Mouse (Mus musculus) megakaryocyte-erythroid progenitor cell, adult 5-6 weeks (primary cell): ENCODE results near the gene Taar8b. TPM values are rescaled to one million over a fixed set of nuclear protein-coding genes. Genes with fewer than 3 reads are reported as not detected.
"Not testable (repeated sequence)": the region's sequence is repeated elsewhere in the genome, so short reads cannot be mapped to it uniquely, and the experiment has no call there.

Experiments
- ATAC-seq: replicated peaks from 2 replicates; pipeline ENCODE4 v1.8.0; 2016; ENCODE audit warnings: mild to moderate bottlenecking, inconsistent platforms; ENCODE audit not compliant: severe bottlenecking, poor library complexity, low FRiP score, low TSS enrichment
- total RNA-seq, 2 experiments: library from RNA; stranded (forward) in 1 of 2; stranded (reverse) in 1 of 2; fragments of 200-1000, 215-1000 nt in 1 of 2; fragments of >200 nt in 1 of 2; fragmentation: Nextera tagmentation in 1 of 2; gene quantifications; 2 replicates each; pipeline ENCODE4 v1.2.3; 2014 to 2017

The Taar8b gene
- total RNA-seq (2014; fragmentation: Nextera tagmentation), result not detected in 2 replicates
- not detected in 2 replicates for total RNA-seq (2017)

GRCm38 (mm10) chr10:24092194-24092593 lies at the start of gene Taar8b:
TSS of gene Taar8b (minus strand) at chr10:24092294.
- ATAC-seq, result no peak

GRCm38 (mm10) chr10:24138623-24139261 lies 46.6 kb upstream of the Taar8b start:
- ATAC-seq, result no peak

- ATAC-seq, result peak; percentile 85
Measured at GRCm38 (mm10) chr10:24134071-24134645, 42.1 kb upstream of the Taar8b start.

DNA sequence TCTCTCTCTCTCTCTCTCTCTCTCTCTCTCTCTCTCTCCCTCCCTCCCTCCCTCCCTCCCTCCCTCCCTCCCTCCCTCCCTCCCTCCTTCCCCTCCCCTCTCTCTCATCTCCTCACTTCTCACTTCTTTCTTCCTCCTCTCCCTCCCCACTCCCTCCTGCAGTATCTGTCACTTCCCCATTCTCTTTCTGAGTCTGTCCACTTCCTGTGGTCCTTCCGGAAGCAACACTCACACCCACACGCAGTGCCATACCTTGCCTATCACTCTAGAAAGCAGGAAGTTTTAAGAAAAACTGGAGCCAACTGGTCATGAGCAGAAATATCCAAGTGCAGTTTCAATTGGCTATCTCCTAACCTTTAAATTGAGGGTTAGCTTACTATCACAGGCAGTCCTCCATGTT lies 41.0 kb upstream of the Taar8b start:
- no peak for ATAC-seq

DNA sequence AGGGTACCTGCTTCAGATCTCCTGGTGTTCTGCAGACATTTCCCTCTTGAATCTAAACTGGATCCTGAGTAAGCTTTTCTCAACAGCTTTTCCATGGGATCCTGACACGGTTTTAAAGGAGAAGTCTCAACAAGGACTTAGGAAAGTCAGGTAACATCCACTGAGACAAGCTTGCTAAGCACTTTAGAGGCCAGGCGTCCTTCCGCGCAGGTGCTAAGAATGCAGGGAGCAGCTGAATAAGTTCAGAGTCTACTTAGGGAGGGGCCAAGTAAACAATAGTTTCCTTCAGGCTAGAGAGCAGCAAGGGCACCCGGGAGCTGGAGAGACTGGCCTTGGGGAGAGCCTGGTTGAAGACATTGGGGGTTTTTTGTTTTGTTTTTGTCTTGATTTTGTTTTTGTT lies 40.2 kb upstream of the Taar8b start:
- no peak for ATAC-seq

- peak; percentile 79 for ATAC-seq
Measured at GRCm38 (mm10) chr10:24131451-24132262, 39.6 kb upstream of the Taar8b start.

DNA sequence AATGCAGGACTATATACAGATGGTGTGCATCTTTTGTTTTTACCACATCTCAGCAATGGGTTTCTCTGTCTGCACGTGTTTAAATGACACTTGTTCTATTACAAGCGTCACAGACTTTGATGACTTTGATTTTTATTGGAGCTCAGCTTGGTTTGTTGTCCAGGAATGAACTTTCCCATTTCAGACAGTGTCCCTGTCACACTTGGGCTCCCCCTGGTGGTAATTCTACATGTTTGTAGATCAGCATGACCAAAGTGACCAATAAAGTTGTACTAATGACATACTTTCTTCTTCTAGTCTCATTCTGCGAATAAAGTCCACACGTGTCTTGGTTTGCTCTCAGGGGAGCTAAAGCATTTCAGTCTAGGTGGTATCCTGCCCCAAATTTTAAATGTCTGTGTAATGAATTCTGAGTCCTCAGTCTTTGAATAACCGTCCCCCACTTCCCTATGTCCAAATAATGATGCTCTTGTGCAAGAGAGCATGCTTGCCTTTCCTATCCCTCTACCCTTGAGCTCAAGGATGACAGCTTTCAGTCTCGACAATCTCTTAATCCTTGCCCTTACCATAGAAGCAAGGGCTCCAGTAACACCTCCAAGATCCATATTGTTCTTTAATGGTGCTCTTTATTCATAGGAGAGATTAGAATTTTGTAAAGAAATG lies 19.2 kb upstream of the Taar8b start:
- ATAC-seq, result peak; percentile 74

- ATAC-seq, result not testable (repeated sequence)
Measured at GRCm38 (mm10) chr10:24109434-24109833, 17.3 kb upstream of the Taar8b start, which contains the start of gene Taar9. TSS of gene Taar9 (minus strand) at chr10:24109534.

DNA sequence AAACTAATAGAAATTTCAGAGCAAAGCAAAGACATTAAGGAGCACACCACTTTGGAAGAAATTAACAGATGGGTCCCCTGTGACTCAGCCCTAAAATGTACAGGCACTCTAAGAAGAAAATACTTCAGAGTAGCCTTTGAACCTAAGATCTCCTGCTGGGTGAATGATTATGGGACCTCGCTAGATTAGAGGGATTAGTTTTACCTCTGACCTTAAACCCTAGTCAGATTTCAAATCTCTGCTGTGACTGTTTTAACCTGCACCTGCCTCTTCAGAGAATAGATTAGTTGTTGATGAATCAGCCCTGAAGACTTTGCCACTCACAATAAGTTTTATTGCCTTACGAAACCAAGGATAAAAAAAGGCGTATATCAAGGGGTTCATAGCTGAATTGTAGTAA lies 16.1 kb upstream of the Taar8b start:
- no peak for ATAC-seq

GRCm38 (mm10) chr10:24107747-24108146 lies 15.7 kb upstream of the Taar8b start:
- ATAC-seq, result no peak

DNA sequence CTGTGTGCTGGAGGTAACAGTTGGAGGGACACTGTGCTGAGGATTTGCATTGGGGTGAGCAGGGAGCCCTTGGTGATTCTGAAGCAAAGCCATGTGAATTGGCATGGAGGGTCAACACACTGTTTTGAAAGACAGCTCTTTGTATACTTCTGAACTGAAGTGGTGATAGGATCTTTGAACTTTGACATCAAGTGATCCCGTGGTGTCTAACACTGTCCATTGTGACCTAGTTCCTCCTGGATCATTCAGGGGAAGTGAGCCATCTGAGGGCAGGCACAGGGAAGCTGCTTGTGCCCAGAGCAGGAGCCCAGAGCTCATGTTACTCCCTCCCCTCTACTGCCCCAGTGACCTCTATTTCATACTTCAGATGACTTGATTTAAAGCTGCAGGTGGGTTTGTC lies 11.2 kb upstream of the Taar8b start:
- not testable (repeated sequence) for ATAC-seq

DNA sequence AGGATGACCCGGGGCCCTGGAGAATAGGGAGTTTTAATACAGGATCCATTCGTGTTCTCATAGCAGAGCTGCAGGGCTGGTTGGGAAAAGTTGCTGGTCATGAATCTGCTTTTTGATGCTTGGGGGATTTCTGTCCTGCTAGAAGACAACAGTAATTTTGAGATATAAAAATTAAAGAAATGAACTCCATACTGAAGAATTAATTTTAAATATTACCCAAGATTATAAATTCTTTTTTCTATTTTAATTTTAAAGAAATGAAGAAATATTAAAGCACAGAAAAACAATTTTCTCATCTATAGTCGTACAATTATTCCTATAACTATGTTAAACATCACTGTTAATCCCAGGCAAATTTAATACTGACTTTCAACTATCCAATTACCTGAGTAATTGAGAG lies 9.7 kb upstream of the Taar8b start, which contains the start of gene Taar8c:
Gene Taar8c (minus strand): TSS at position 101 of the 400 bp plus-strand sequence.
- not testable (repeated sequence) for ATAC-seq

DNA sequence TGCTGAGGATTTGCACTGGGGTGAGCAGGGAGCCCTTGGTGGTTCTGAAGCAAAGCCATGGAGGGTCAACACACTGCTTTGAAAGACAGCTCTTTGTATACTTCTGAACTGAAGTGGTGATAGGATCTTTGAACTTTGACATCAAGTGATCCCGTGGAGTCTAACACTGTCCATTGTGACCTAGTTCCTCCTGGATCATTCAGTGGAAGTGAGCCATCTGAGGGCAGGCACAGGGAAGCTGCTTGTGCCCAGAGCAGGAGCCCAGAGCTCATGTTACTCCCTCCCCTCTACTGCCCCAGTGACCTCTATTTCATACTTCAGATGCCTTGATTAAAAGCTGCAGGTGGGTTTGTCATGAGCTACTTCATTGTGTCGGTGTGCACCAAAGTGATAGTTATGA lies 4.9 kb upstream of the Taar8b start:
- not testable (repeated sequence) for ATAC-seq

DNA sequence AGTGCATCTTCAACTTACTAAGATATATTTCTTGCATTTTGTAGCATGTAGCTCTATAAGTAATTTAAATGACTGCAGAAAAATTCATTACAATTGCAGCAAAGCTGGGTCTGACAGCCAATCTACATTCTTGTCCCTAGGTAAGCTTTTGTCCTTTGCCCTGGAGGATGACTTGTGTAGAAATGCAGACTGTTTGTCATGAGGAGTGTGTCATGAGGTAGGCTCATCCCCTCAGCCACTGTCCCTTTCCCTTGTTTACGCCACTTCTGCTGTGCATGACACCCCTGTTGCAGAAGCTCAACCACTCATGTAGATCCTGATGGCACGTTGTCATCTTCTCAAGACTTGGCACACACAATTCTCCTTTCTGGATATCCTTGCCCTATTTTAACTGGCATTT lies 4.9 kb downstream of the Taar8b start:
- no peak for ATAC-seq

DNA sequence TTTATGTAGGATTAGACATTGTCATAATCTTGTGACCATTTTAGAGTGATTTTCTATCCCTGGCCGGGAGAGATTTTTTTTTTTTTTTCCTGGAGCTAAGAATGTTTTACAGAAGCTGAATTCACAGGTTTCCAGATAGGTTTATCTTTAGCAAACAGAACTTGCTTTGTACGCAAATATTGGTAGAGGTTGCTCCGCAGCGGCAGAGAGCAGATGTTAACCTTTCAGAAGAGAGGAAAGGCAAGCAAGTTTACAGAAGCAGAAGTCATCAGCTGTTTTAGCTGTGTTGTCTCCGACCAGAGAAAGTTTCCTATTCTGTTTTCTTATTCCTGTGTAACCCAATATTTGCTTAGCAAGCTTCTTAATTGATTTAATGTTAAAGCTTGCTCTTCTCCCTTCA lies 5.5 kb downstream of the Taar8b start:
- no peak for ATAC-seq

GRCm38 (mm10) chr10:24085936-24086335 lies 6.2 kb downstream of the Taar8b start:
- no peak for ATAC-seq

DNA sequence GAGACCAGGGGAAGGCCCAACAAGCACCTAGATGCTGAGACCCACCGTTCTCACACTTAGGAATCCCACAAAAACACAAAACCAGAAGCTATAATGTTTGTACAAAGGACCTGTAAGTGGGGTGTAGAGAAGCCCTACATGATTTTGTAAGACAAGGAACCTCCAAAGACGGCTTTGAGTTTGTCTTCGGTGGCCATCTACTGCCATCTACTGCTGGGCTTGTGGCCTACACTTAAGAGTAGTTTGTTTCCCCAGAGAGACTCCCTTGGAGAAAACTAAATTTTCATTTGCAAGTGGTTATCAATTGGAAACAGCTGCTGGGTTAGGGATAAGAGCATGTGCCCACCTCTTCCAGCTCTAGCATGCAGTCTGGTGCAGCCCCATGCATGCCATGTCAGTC lies 11.9 kb downstream of the Taar8b start:
- ATAC-seq, result peak; percentile 91

- ATAC-seq, result not testable (repeated sequence)
Measured at GRCm38 (mm10) chr10:24076200-24076599, 15.9 kb downstream of the Taar8b start, which contains the start of gene Taar8a. TSS of gene Taar8a (plus strand) at chr10:24076500.

GRCm38 (mm10) chr10:24074751-24075150 lies 17.3 kb downstream of the Taar8b start:
- ATAC-seq, result not testable (repeated sequence)

GRCm38 (mm10) chr10:24058986-24059385 lies 33.1 kb downstream of the Taar8b start:
- no peak for ATAC-seq
